Mouse (Mus musculus): ENCODE results near the gene Zbtb16. TPM values are rescaled to one million over a fixed set of nuclear protein-coding genes. Genes with fewer than 3 reads are reported as not detected.

The Zbtb16 gene
- total and polyA plus RNA-seq, 3 experiments, result 0.04 to 0.72 TPM; not detected in 1

GRCm38 (mm10) chr9:48834541-48835411 lies 1.2 kb downstream of the Zbtb16 start:
- Histone ChIP-seq H3K4me1 (ENCODE audit: control insufficient read depth in 1 of 2, insufficient read depth in 2 of 2, low read length in 2 of 2) (peaks cover 2 to 14% of the 10 kb centered on the region in 2 experiments; a peak in 3 of 4 replicates), H3K4me3 (ENCODE audit: control insufficient read depth in 1 of 2, insufficient read depth in 1 of 2, low read depth in 2 of 2, low read length in 2 of 2) (no peak overlapping the region), H3K27ac (ENCODE audit: control insufficient read depth, low read depth, low read length) (no peak overlapping the region), H3K9me3 (replicated peaks; ENCODE audit: insufficient read depth, low read length) (no peaks in the 10 kb centered on the region), H3K9ac (ENCODE audit: control insufficient read depth, low read depth, low read length, poor library complexity, severe bottlenecking) (no peak overlapping the region), H3K27me3 (ENCODE audit: control insufficient read depth in 1 of 2, insufficient read depth in 2 of 2, low read length in 2 of 2) (peaks cover 0 to 9% of the 10 kb centered on the region in 2 experiments; a peak in 2 of 4 replicates), H3K79me2 (ENCODE audit: control insufficient read depth, insufficient read depth, low read length, poor library complexity) (no peaks in the 10 kb centered on the region), H3K36me3 (ENCODE audit: control insufficient read depth in 1 of 2, insufficient read depth in 2 of 2, low read length in 2 of 2) (peaks cover 0 to 3% of the 10 kb centered on the region in 2 experiments; a peak in 1 of 4 replicates)
- TF ChIP-seq MAZ (IDR thresholded peaks at IDR 0.05; ENCODE audit: low read depth, low read length) (no peak), ZKSCAN1 (IDR thresholded peaks at IDR 0.05; ENCODE audit: low read depth, low read length) (no peak), TBP (IDR thresholded peaks at IDR 0.05; ENCODE audit: low read depth, low read length) (no peak), RAD21 (IDR thresholded peaks at IDR 0.05; ENCODE audit: low read depth, low read length) (no peak), USF1 (IDR thresholded peaks at IDR 0.05; ENCODE audit: low read depth, low read length) (no peak), KAT2A (conservative IDR thresholded peaks at IDR 0.05; ENCODE audit: low read depth, low read length) (no peak), ZC3H11A (IDR thresholded peaks at IDR 0.05; ENCODE audit: low read depth, low read length) (no peak), MYC (IDR thresholded peaks at IDR 0.05; ENCODE audit: low read depth, low read length) (no peak), MEF2A (IDR thresholded peaks at IDR 0.05; ENCODE audit: extremely low read depth, insufficient replicate concordance, low read depth, low read length, poor library complexity, severe bottlenecking) (no peak), POLR2AphosphoS5 (IDR thresholded peaks at IDR 0.05; ENCODE audit: borderline replicate concordance, low read depth, low read length) (no peak)
- no peak for DNase-seq (ENCODE audit: low read depth, low spot score)

DNA sequence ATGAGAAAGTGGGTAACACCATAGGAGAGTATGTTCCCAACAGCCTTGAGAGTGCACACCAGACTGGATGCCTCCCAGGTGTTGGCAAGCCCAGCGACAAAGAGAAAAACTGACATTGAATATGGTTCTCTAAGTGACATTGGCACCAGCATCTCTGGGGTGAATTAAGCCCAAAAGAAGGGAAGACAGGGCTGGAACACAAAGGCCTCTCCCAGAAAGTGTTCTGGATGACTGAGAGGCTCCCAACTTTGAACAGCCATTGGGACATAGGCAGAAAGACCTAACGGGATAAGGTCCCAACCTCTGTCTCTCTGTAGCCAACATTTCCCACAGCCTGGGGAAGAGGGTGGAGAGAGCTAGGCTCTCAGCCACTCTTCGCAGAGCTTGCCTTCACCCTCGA lies 2.0 kb downstream of the Zbtb16 start:
- TF ChIP-seq TAL1 (IDR thresholded peaks at IDR 0.05; ENCODE audit: low read length), result no peak
- no peak for TF ChIP-seq POLR2AphosphoS5 (IDR thresholded peaks at IDR 0.05; ENCODE audit: borderline replicate concordance, low read depth, low read length)
- no peak for TF ChIP-seq POLR2A (IDR thresholded peaks at IDR 0.05; ENCODE audit: control insufficient read depth in 1 of 2, insufficient read depth in 1 of 2, low read depth in 1 of 2, low read length in 2 of 2, poor library complexity in 1 of 2)
- no peak for TF ChIP-seq JUND (IDR thresholded peaks at IDR 0.05; ENCODE audit: low read depth, low read length)
- TF ChIP-seq GABPA (IDR thresholded peaks at IDR 0.05; ENCODE audit: low read depth, low read length), result no peak
- no peak for TF ChIP-seq E2F4 (IDR thresholded peaks at IDR 0.05; ENCODE audit: borderline replicate concordance, low read depth, low read length)
- TF ChIP-seq BHLHE40 (IDR thresholded peaks at IDR 0.05; ENCODE audit: borderline replicate concordance, low read depth, low read length), result no peak
- no peak for TF ChIP-seq CHD2 (IDR thresholded peaks at IDR 0.05; ENCODE audit: low read length)
- TF ChIP-seq TCF12 (IDR thresholded peaks at IDR 0.05; ENCODE audit: low read depth, low read length), result no peak
- TF ChIP-seq RAD21 (IDR thresholded peaks at IDR 0.05; ENCODE audit: low read depth, low read length), result no peak

More for the DNA sequence above, 2.0 kb downstream of the Zbtb16 start:
- Histone ChIP-seq H3K27ac (ENCODE audit: control insufficient read depth, low read depth, low read length) (no peak overlapping the region), H3K36me3 (ENCODE audit: control insufficient read depth in 1 of 2, insufficient read depth in 2 of 2, low read length in 2 of 2) (peaks cover 0 to 3% of the 10 kb centered on the region in 2 experiments; a peak in 1 of 4 replicates), H3K4me1 (ENCODE audit: control insufficient read depth in 1 of 2, insufficient read depth in 2 of 2, low read length in 2 of 2) (peaks cover 2 to 14% of the 10 kb centered on the region in 2 experiments; a peak in 3 of 4 replicates), H3K4me3 (ENCODE audit: control insufficient read depth in 1 of 2, insufficient read depth in 1 of 2, low read depth in 2 of 2, low read length in 2 of 2) (no peak overlapping the region), H3K9ac (ENCODE audit: control insufficient read depth, low read depth, low read length, poor library complexity, severe bottlenecking) (no peak overlapping the region), H3K9me3 (replicated peaks; ENCODE audit: insufficient read depth, low read length) (no peaks in the 10 kb centered on the region), H3K27me3 (ENCODE audit: control insufficient read depth in 1 of 2, insufficient read depth in 2 of 2, low read length in 2 of 2) (peaks cover 0 to 9% of the 10 kb centered on the region in 2 experiments; a peak in 2 of 4 replicates), H3K79me2 (ENCODE audit: control insufficient read depth, insufficient read depth, low read length, poor library complexity) (no peaks in the 10 kb centered on the region)
- DNase-seq (ENCODE audit: low read depth, low spot score), result no peak
